Mouse (Mus musculus): ENCODE data around the gene Lrrc8d.

- TF ChIP-seq CTCF (IDR thresholded peaks at IDR 0.05; ENCODE audit: low read depth, low read length), result no peak
- TF ChIP-seq POLR2A (IDR thresholded peaks at IDR 0.05; ENCODE audit: extremely low read depth, insufficient read depth, low read length), result no peak
Measured at GRCm38 (mm10) chr5:105867841-105868447, 168.2 kb downstream of the Lrrc8d start.
